Mouse (Mus musculus): ENCODE measurements around the gene Mgll.

GRCm38 (mm10) chr6:88770300-88770904 lies 46.2 kb downstream of the Mgll start:
- TF ChIP-seq CTCF (conservative IDR thresholded peaks at IDR 0.05; ENCODE audit: low read length) (no peak), POU5F1 (IDR thresholded peaks at IDR 0.05; ENCODE audit: borderline replicate concordance, low read length) (no peak), NANOG (IDR thresholded peaks at IDR 0.05; ENCODE audit: borderline replicate concordance, low read length) (no peak)
